Mouse (Mus musculus) lung, adult 18-20 months (tissue): ENCODE data around the gene Ctnnd1.
"Not testable (repeated sequence)": the region's sequence is repeated elsewhere in the genome, so short reads cannot be mapped to it uniquely, and the experiment has no call there.

Experiments
- DNase-seq, 2 experiments: peaks; one replicate each; pipeline ENCODE4 v3.0.0; 2022; ENCODE audit warnings: mixed read lengths in 2 of 2

Ctnnd1 gene

GRCm38 (mm10) chr2:84650464-84651195 lies at the start of gene Ctnnd1:
TSS of gene Ctnnd1 (minus strand) at chr2:84650765.
- peak; percentile 88 to 92 for DNase-seq

GRCm38 (mm10) chr2:84695007-84695695 lies 44.6 kb upstream of the Ctnnd1 start:
- DNase-seq = no peak

- no peak for DNase-seq
Measured at GRCm38 (mm10) chr2:84690050-84690449, 39.5 kb upstream of the Ctnnd1 start.

GRCm38 (mm10) chr2:84688080-84688844 lies 37.7 kb upstream of the Ctnnd1 start:
- DNase-seq = no peak

- DNase-seq = no peak
Measured at GRCm38 (mm10) chr2:84682605-84683183, 32.1 kb upstream of the Ctnnd1 start.

- DNase-seq = no peak
Measured at GRCm38 (mm10) chr2:84679016-84679415, 28.5 kb upstream of the Ctnnd1 start, which contains the start of gene Tmx2. TSS of gene Tmx2 (minus strand) at chr2:84679140.

- peak; percentile 96 to 97 for DNase-seq
Measured at GRCm38 (mm10) chr2:84677968-84678880, 27.7 kb upstream of the Ctnnd1 start, which contains the start of the genes Gm28635 and Med19. TSS of gene Gm28635 (minus strand) at chr2:84678041. TSS of gene Med19 (plus strand) at chr2:84678402.

GRCm38 (mm10) chr2:84677270-84677967 lies 26.9 kb upstream of the Ctnnd1 start:
- DNase-seq = no peak

GRCm38 (mm10) chr2:84671535-84671934 lies 21.0 kb upstream of the Ctnnd1 start:
- not testable (repeated sequence) for DNase-seq

GRCm38 (mm10) chr2:84670569-84670933 lies 20.0 kb upstream of the Ctnnd1 start, which contains the start of gene Selenoh:
TSS of gene Selenoh (minus strand) at chr2:84670770.
- peak; percentile 80 to 88 for DNase-seq

GRCm38 (mm10) chr2:84669828-84670568 lies 19.4 kb upstream of the Ctnnd1 start:
- peak; percentile 41 to 50 for DNase-seq

- DNase-seq = no peak
Measured at GRCm38 (mm10) chr2:84666081-84666480, 15.5 kb upstream of the Ctnnd1 start.

- peak; percentile 47 to 58 for DNase-seq
Measured at GRCm38 (mm10) chr2:84662866-84663265, 12.3 kb upstream of the Ctnnd1 start.

- DNase-seq = peak; percentile 29 to 68
Measured at GRCm38 (mm10) chr2:84660253-84660652, 9.7 kb upstream of the Ctnnd1 start.

- DNase-seq = no peak
Measured at GRCm38 (mm10) chr2:84658806-84659205, 8.2 kb upstream of the Ctnnd1 start, which contains the start of gene Btbd18. TSS of gene Btbd18 (plus strand) at chr2:84659079.

- DNase-seq = no peak
Measured at GRCm38 (mm10) chr2:84655864-84656263, 5.3 kb upstream of the Ctnnd1 start.

- DNase-seq = no peak
Measured at GRCm38 (mm10) chr2:84653354-84653753, 2.8 kb upstream of the Ctnnd1 start.

GRCm38 (mm10) chr2:84649674-84650073 lies 891 bp downstream of the Ctnnd1 start:
- no peak for DNase-seq

- DNase-seq = no peak
Measured at GRCm38 (mm10) chr2:84648369-84648768, 2.2 kb downstream of the Ctnnd1 start.

GRCm38 (mm10) chr2:84647051-84647568 lies 3.5 kb downstream of the Ctnnd1 start:
- DNase-seq = no peak
